Mouse (Mus musculus) embryonic facial prominence, embryonic 14.5 days (tissue): ENCODE measurements around the gene Fam155a. TPM values are rescaled to one million over a fixed set of nuclear protein-coding genes. Genes with fewer than 3 reads are reported as not detected.
"Not testable (repeated sequence)": the region's sequence is repeated elsewhere in the genome, so short reads cannot be mapped to it uniquely, and the experiment has no call there.

Source experiments
- ATAC-seq: fragments of 200-750 bp; cut with Nextera tagmentation; 2 replicates; pipeline ENCODE4 v1.8.0; 2017; ENCODE audit warnings: low read depth, moderate number of reproducible peaks, moderate TSS enrichment
- DNase-seq: peaks from one replicate; pipeline ENCODE4 v3.0.0-alpha.2; 2015; ENCODE audit warnings: low spot score
- H3K27ac ChIP-seq: fragments of 300-500 bp; sonication (generic); replicated peaks from 2 replicates; pipeline ENCODE4 v1.5.1; 2014; ENCODE audit warnings: low read depth, mild to moderate bottlenecking, low read length, moderate library complexity
- H3K27me3 ChIP-seq: fragments of 300-500 bp; sonication (generic); replicated peaks from 2 replicates; pipeline ENCODE4 v1.6.1; 2014; ENCODE audit warnings: low read length; ENCODE audit not compliant: control insufficient read depth, insufficient read depth
- H3K36me3 ChIP-seq: fragments of 300-500 bp; sonication (generic); 2 replicates; pipeline ENCODE4 v1.6.1; 2014; ENCODE audit warnings: low read length, mixed read lengths; ENCODE audit not compliant: control insufficient read depth, insufficient read depth
- H3K4me1 ChIP-seq: fragments of 300-500 bp; sonication (generic); 2 replicates; pipeline ENCODE4 v1.6.1; 2014; ENCODE audit warnings: antibody characterized with exemption, low read length; ENCODE audit not compliant: control insufficient read depth, insufficient read depth
- H3K4me2 ChIP-seq: fragments of 300-500 bp; sonication (generic); 2 replicates; pipeline ENCODE4 v1.6.1; 2014; ENCODE audit warnings: low read depth, mild to moderate bottlenecking, low read length, moderate library complexity, mixed read lengths
- H3K4me3 ChIP-seq: fragments of 300-500 bp; sonication (generic); 2 replicates; pipeline ENCODE4 v1.5.1; 2014; ENCODE audit warnings: low read depth, mild to moderate bottlenecking, low read length
- H3K9ac ChIP-seq: fragments of 300-500 bp; sonication (generic); 2 replicates; pipeline ENCODE4 v1.6.1; 2014; ENCODE audit warnings: low read depth, mild to moderate bottlenecking, low read length, moderate library complexity, mixed read lengths
- H3K9me3 ChIP-seq: fragments of 300-500 bp; sonication (generic); 2 replicates; pipeline ENCODE4 v1.6.1; 2016; ENCODE audit warnings: low read length; ENCODE audit not compliant: control insufficient read depth
- WGBS: fragments of 180-500 bp; shearing (Covaris S2); extraction: QIAGEN DNeasy Blood & Tissue Kit; methylation state at CpG from one replicate; pipeline ENCODE4 v1.1.7; 2014; 5-methylcytosine and 5-hydroxymethylcytosine counted together
- polyA plus RNA-seq: library from polyadenylated mRNA; unstranded; fragments of >200 nt; fragmentation: Nextera tagmentation; extraction: Ambion mirVana; gene quantifications from 2 replicates; pipeline ENCODE4 v1.2.1, GENCODE M21; 2014

The Fam155a gene
- polyA plus RNA-seq, 1 experiment from 2014 or later, result 1.0 TPM

GRCm38 (mm10) chr8:9398040-9398439 is 372.9 kb downstream of the Fam155a start:
- Histone ChIP-seq H3K36me3 (no peaks in the 10 kb centered on the region), H3K4me2 (no peak overlapping the region), H3K4me3 (no peak overlapping the region), H3K27me3 (no peaks in the 10 kb centered on the region), H3K9me3 (no peaks in the 10 kb centered on the region), H3K4me1 (no peaks in the 10 kb centered on the region), H3K27ac (no peak overlapping the region), H3K9ac (no peak overlapping the region)
- DNase-seq (no peak), ATAC-seq (no peak)
- WGBS, result 63% methylated on average over 6 of the region's 6 CpGs

DNA sequence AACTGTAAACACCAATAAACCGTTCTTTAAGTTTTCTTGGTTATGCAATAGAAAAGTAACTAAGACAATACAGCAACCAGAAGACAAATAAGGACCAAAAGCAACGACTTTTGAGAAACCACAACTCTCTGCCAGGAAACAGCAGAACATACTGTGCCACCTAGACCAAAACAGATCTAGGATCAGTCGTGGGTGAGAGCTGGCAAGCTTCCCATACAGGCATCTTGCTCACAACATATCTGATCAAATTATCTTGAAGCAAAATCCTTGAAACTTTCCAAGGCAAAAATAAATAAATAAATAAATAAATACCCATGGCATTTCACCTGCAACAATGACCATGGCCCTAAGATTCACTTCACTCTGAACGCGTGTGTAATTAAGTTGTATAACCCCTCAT is 376.3 kb downstream of the Fam155a start:
- Histone ChIP-seq H3K27me3 (no peaks in the 10 kb centered on the region), H3K9me3 (no peaks in the 10 kb centered on the region), H3K4me2 (no peak overlapping the region), H3K27ac (no peak overlapping the region), H3K4me3 (no peak overlapping the region), H3K4me1 (no peaks in the 10 kb centered on the region), H3K36me3 (no peaks in the 10 kb centered on the region), H3K9ac (no peak overlapping the region)
- 81% methylated on average over 5 of the region's 5 CpGs for WGBS
- ATAC-seq, result no peak
- no peak for DNase-seq

GRCm38 (mm10) chr8:9393246-9393645 is 377.7 kb downstream of the Fam155a start:
- no peak overlapping the region for H3K4me2 ChIP-seq
- no peaks in the 10 kb centered on the region for H3K36me3 ChIP-seq
- H3K27me3 ChIP-seq, result no peaks in the 10 kb centered on the region
- DNase-seq (no peak), ATAC-seq (no peak)
- H3K9ac ChIP-seq, result no peak overlapping the region
- WGBS, result 38% methylated on average over 2 of the region's 2 CpGs
- no peak overlapping the region for H3K4me3 ChIP-seq
- no peaks in the 10 kb centered on the region for H3K9me3 ChIP-seq
- H3K4me1 ChIP-seq, result no peaks in the 10 kb centered on the region
- H3K27ac ChIP-seq, result no peak overlapping the region

DNA sequence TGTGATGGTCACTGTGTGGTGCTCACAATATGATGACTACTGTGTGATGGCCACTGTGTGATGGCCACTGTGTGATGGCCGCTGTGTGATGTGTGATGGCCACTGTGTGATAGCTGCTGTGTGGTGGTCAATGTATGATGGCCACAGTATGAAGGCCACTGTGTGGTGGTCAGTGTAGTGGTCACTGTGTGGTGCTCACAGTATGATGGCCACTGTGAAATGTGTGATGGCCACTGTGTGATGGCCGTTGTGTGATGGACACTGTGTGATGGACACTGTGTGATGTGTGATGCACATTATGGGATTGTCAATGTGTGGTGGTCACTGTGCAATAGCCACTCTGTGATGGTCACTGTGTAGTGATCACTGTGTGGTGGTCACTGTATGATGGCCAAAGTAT is 380.7 kb downstream of the Fam155a start:
- not testable (repeated sequence) for H3K27ac ChIP-seq, H3K9ac ChIP-seq, H3K27me3 ChIP-seq, H3K9me3 ChIP-seq, H3K4me1 ChIP-seq, ATAC-seq, DNase-seq, H3K36me3 ChIP-seq, H3K4me3 ChIP-seq, H3K4me2 ChIP-seq
- WGBS, result 87% methylated on average over 2 of the region's 2 CpGs

DNA sequence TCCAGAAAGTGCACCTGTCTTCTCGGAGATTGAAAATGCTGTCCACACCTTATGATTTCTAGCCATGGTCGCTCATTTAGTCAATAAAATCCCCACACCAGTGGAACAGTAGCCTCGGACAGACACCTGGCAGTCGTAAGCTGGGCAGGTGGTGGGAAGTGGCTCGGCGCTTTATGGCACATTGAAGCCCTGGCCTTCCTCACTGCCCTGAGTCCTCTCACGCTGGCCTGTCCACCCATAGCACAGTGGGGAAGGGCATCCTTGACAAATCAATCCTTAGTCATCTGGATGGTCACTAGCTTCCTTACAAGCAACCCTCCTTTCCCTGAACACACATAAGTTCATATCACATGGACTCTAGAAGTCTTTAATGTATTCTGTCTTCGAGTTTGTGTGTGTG is 401.8 kb downstream of the Fam155a start:
- no peak for ATAC-seq

DNA sequence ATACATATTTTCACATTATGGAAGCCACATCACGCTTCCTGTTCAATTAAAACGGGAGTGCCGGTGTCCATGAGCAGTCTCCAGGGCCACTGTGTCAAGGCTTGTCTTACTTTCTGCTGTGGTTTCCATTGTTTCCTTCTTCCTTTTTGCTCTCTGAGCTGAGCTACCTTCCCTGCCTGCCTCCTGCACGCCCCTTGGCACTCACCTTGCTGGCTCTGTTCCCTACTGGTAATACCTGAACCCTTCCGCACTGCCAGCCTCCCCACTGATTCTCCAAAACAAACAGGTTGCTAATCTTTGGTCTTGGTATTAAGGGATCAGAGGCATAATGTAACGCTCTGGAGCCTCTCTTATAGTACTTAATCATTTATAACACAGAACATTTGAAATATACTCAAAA is 403.2 kb downstream of the Fam155a start:
- 67% methylated on average over 6 of the region's 6 CpGs for WGBS
- no peak overlapping the region for H3K4me2 ChIP-seq
- peak; percentile 35 for DNase-seq
- H3K4me1 ChIP-seq, result no peaks in the 10 kb centered on the region
- H3K27me3 ChIP-seq, result no peaks in the 10 kb centered on the region
- H3K9me3 ChIP-seq, result no peaks in the 10 kb centered on the region
- no peak overlapping the region for H3K27ac ChIP-seq
- H3K36me3 ChIP-seq, result no peaks in the 10 kb centered on the region
- H3K9ac ChIP-seq, result no peak overlapping the region
- no peak overlapping the region for H3K4me3 ChIP-seq
- peak; percentile 57; the same call in 1 of the 2 replicates for ATAC-seq

More for the DNA sequence above, 401.8 kb downstream of the Fam155a start:
- Histone ChIP-seq H3K9me3 (no peaks in the 10 kb centered on the region), H3K4me3 (no peak overlapping the region), H3K9ac (no peak overlapping the region), H3K36me3 (no peaks in the 10 kb centered on the region), H3K4me2 (no peak overlapping the region), H3K27ac (no peak overlapping the region), H3K27me3 (no peaks in the 10 kb centered on the region), H3K4me1 (no peaks in the 10 kb centered on the region)
- DNase-seq, result no peak
- WGBS, result 83% methylated on average over 8 of the region's 8 CpGs

- ATAC-seq (no peak), DNase-seq (peak; percentile 3)
- Histone ChIP-seq H3K4me2 (no peak overlapping the region), H3K36me3 (no peaks in the 10 kb centered on the region), H3K4me1 (no peaks in the 10 kb centered on the region), H3K9me3 (no peaks in the 10 kb centered on the region), H3K4me3 (no peak overlapping the region), H3K27ac (no peak overlapping the region), H3K9ac (no peak overlapping the region), H3K27me3 (no peaks in the 10 kb centered on the region)
- 60% methylated on average over 1 of the region's 1 CpGs for WGBS
Measured at GRCm38 (mm10) chr8:9365381-9365780, 405.6 kb downstream of the Fam155a start.

DNA sequence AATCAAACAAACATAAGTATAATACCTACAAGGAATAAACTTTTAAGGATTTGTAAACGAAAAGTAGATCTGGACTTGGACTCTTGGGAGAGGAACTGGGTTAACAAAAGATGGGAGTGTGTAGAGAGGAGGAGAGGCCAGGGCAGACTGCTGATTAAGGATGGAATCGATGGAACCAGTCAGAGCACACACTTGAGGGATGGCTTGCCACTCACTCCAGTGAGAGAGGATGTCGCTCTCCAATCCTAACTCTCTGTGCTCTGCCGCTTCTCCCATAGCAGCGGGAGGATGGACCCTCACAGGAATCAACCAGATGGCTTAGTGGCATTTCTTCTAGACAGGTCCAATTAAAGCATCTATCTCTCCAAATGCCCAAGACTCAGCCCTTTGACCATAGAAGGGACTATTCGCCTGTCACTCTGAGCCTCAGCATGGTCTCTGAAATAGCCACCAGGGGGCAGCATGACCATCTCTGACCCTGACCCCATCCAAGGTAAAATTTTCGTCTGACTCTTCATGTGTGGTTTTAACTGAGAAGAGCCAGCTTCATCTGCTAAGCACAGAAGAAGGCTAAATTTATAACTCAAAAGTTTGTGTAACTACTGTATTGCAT is 422.3 kb downstream of the Fam155a start:
- no peak for ATAC-seq
- no peaks in the 10 kb centered on the region for H3K36me3 ChIP-seq
- no peak overlapping the region for H3K9ac ChIP-seq
- H3K4me1 ChIP-seq, result no peaks in the 10 kb centered on the region
- H3K4me3 ChIP-seq, result no peak overlapping the region
- no peaks in the 10 kb centered on the region for H3K9me3 ChIP-seq
- no peak overlapping the region for H3K27ac ChIP-seq
- 47% methylated on average over 7 of the region's 7 CpGs for WGBS
- no peak overlapping the region for H3K4me2 ChIP-seq
- H3K27me3 ChIP-seq, result no peaks in the 10 kb centered on the region
- peak; percentile 19 for DNase-seq

- H3K27me3 ChIP-seq, result no peaks in the 10 kb centered on the region
- H3K36me3 ChIP-seq, result no peaks in the 10 kb centered on the region
- WGBS, result 85% methylated on average over 4 of the region's 4 CpGs
Measured at GRCm38 (mm10) chr8:9347163-9347562, 423.8 kb downstream of the Fam155a start.

More at GRCm38 (mm10) chr8:9347163-9347562, 423.8 kb downstream of the Fam155a start:
- no peak overlapping the region for H3K27ac ChIP-seq
- H3K4me3 ChIP-seq, result no peak overlapping the region
- ATAC-seq, result no peak
- H3K9me3 ChIP-seq, result no peaks in the 10 kb centered on the region
- DNase-seq, result no peak
- H3K4me1 ChIP-seq, result no peaks in the 10 kb centered on the region
- H3K9ac ChIP-seq, result no peak overlapping the region
- no peak overlapping the region for H3K4me2 ChIP-seq
